Mouse (Mus musculus): ENCODE results near the gene Trp53i13.

The Trp53i13 gene

GRCm38 (mm10) chr11:77508068-77509021 is 7.4 kb downstream of the Trp53i13 start:
- DNase-seq (ENCODE audit: low spot score in 2 of 2) = peak; percentile 81 to 88

- no peak for DNase-seq (ENCODE audit: low spot score in 2 of 2)
Observed at GRCm38 (mm10) chr11:77507426-77507825, 8.4 kb downstream of the Trp53i13 start.

GRCm38 (mm10) chr11:77506941-77507340 is 8.8 kb downstream of the Trp53i13 start:
- DNase-seq (ENCODE audit: low spot score in 2 of 2) = no peak

- no peak for DNase-seq (ENCODE audit: low spot score in 2 of 2)
Observed at GRCm38 (mm10) chr11:77506273-77506672, 9.5 kb downstream of the Trp53i13 start.

- DNase-seq (ENCODE audit: low spot score in 2 of 2) = no peak
Observed at GRCm38 (mm10) chr11:77505291-77505980, 10.3 kb downstream of the Trp53i13 start.

GRCm38 (mm10) chr11:77504377-77504776 is 11.4 kb downstream of the Trp53i13 start:
- no peak for DNase-seq (ENCODE audit: low spot score in 2 of 2)

- DNase-seq (ENCODE audit: low spot score in 2 of 2) = no peak
Observed at GRCm38 (mm10) chr11:77503511-77503910, 12.3 kb downstream of the Trp53i13 start.

GRCm38 (mm10) chr11:77502481-77502880 is 13.3 kb downstream of the Trp53i13 start:
- no peak for DNase-seq (ENCODE audit: low spot score in 2 of 2)

- DNase-seq (ENCODE audit: low spot score in 2 of 2) = no peak
Observed at GRCm38 (mm10) chr11:77501971-77502370, 13.8 kb downstream of the Trp53i13 start.

- DNase-seq (ENCODE audit: low spot score in 2 of 2) = peak in 1 of 2 experiments; percentile 79
Observed at GRCm38 (mm10) chr11:77501392-77501791, 14.4 kb downstream of the Trp53i13 start.

- DNase-seq (ENCODE audit: low spot score in 2 of 2) = no peak
Observed at GRCm38 (mm10) chr11:77500361-77501325, 15.1 kb downstream of the Trp53i13 start.

- DNase-seq (ENCODE audit: low spot score in 2 of 2) = no peak
Observed at GRCm38 (mm10) chr11:77499354-77499753, 16.4 kb downstream of the Trp53i13 start.

- DNase-seq (ENCODE audit: low spot score in 2 of 2) = no peak
Observed at GRCm38 (mm10) chr11:77498261-77499139, 17.3 kb downstream of the Trp53i13 start.

- no peak for DNase-seq (ENCODE audit: low spot score in 2 of 2)
Observed at GRCm38 (mm10) chr11:77497851-77498250, 17.9 kb downstream of the Trp53i13 start.

GRCm38 (mm10) chr11:77497341-77497756 is 18.4 kb downstream of the Trp53i13 start:
- DNase-seq (ENCODE audit: low spot score in 2 of 2) = no peak

- DNase-seq (ENCODE audit: low spot score in 2 of 2) = no peak
Observed at GRCm38 (mm10) chr11:77495507-77495906, 20.3 kb downstream of the Trp53i13 start.

- DNase-seq (ENCODE audit: low spot score in 2 of 2) = no peak
Observed at GRCm38 (mm10) chr11:77494782-77495181, 21.0 kb downstream of the Trp53i13 start.

GRCm38 (mm10) chr11:77494344-77494676 is 21.5 kb downstream of the Trp53i13 start:
- no peak for DNase-seq (ENCODE audit: low spot score in 2 of 2)

GRCm38 (mm10) chr11:77493512-77494343 is 22.1 kb downstream of the Trp53i13 start, which contains the start of gene Git1:
Git1 (plus strand) TSS chr11:77493562.
- no peak for DNase-seq (ENCODE audit: low spot score in 2 of 2)

GRCm38 (mm10) chr11:77492911-77493332 is 22.9 kb downstream of the Trp53i13 start:
- peak; percentile 91 to 94 for DNase-seq (ENCODE audit: low spot score in 2 of 2)

All from urinary bladder, postnatal 4 days (tissue).